Mouse (Mus musculus) lung, postnatal 0 days (tissue): ENCODE measurements at regions not wholly inside any gene's neighbourhood (a gene's known extent, or its start where the extent isn't known, plus 50 kb on each side); places are given as distances from the start of the nearest gene placed in this dataset.

Experiments
- CTCF ChIP-seq: IDR thresholded peaks from 2 replicates; pipeline ENCODE4 v1.5.1; 2016; ENCODE audit warnings: antibody characterized with exemption, mild to moderate bottlenecking
- EP300 ChIP-seq: IDR thresholded peaks from 2 replicates; pipeline ENCODE4 v1.6.1; 2016; ENCODE audit warnings: antibody characterized with exemption, mild to moderate bottlenecking, control low read depth

GRCm38 (mm10) chr17:47149662-47150061 is 139.3 kb upstream of the Ubr2 start:
- TF ChIP-seq EP300: peak; percentile 94
- TF ChIP-seq CTCF: no peak
